Mouse (Mus musculus) frontal cortex, postnatal 36 days (tissue): ENCODE measurements around the gene Kif20b.
A peak's percentile ranks its signal among the peaks of the same experiment; 100 is the strongest.

ENCODE experiments used
- DNase-seq, 2 experiments: peaks; one replicate each; pipeline ENCODE4 v3.0.0; 2022; ENCODE audit warnings: low spot score in 2 of 2

Kif20b gene

GRCm38 (mm10) chr19:34920066-34920465, 2.1 kb upstream of the Kif20b start:
- DNase-seq, result no peak

GRCm38 (mm10) chr19:34920531-34920930, 1.6 kb upstream of the Kif20b start:
- DNase-seq, result no peak

GRCm38 (mm10) chr19:34921253-34921651, 909 bp upstream of the Kif20b start:
- no peak for DNase-seq

GRCm38 (mm10) chr19:34922603-34922963, 422 bp downstream of the Kif20b start:
- DNase-seq, result no peak

GRCm38 (mm10) chr19:34947206-34947605, 25.0 kb downstream of the Kif20b start:
- DNase-seq, result peak in 1 of 2 experiments; percentile 8

GRCm38 (mm10) chr19:34953842-34954541, 31.8 kb downstream of the Kif20b start:
- DNase-seq, result no peak

GRCm38 (mm10) chr19:34959369-34959768, 37.2 kb downstream of the Kif20b start:
- DNase-seq, result peak; percentile 31 to 62

- no peak for DNase-seq
Observed at GRCm38 (mm10) chr19:34984742-34985141, 62.6 kb downstream of the Kif20b start.

- no peak for DNase-seq
Observed at GRCm38 (mm10) chr19:34990443-34990842, 68.3 kb downstream of the Kif20b start.

GRCm38 (mm10) chr19:34992969-34993527, 70.9 kb downstream of the Kif20b start:
- peak; percentile 67 to 83 for DNase-seq

GRCm38 (mm10) chr19:35015058-35015457, 92.9 kb downstream of the Kif20b start:
- no peak for DNase-seq

- no peak for DNase-seq
Observed at GRCm38 (mm10) chr19:35017474-35018208, 95.5 kb downstream of the Kif20b start.

GRCm38 (mm10) chr19:35018209-35018581, 96.0 kb downstream of the Kif20b start:
- no peak for DNase-seq
